Mouse (Mus musculus): Measurements from ENCODE around the gene Coq5.

DNA sequence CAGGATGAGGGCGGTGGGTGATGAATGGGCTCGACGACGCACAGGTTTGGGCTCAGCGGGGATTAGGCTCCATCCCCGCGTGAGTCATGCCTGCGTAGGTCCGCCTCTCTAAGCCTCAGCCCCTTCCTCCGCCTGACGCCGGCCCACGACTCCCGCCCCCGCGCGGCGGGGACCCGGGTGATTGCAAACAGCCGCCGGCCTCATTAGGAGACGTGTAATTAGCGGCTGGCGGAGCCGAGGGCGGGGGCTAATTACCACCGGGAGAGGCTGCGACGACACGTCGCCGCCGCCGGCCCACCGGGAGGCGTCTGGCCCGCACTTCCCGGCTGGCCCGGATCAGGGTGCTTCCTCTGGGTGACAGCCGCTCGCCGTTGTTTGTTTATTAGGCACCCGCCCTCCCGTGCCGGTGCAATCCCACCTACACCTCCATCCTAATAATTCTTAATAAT, 44.1 kb upstream of the Coq5 start:
- TF ChIP-seq EP300 (IDR thresholded peaks at IDR 0.05; ENCODE audit: low read depth) (no peak), CTCF (IDR thresholded peaks at IDR 0.05; ENCODE audit: low read depth) (no peak)

Data from liver, postnatal 0 days (tissue).